Mouse (Mus musculus) ovary, postnatal 36 days (tissue): ENCODE results near the gene Gtf2h4.

Experiments
- DNase-seq: peaks from one replicate; pipeline ENCODE4 v3.0.0; 2022; ENCODE audit warnings: low spot score, mixed read lengths

Gene Gtf2h4

DNA sequence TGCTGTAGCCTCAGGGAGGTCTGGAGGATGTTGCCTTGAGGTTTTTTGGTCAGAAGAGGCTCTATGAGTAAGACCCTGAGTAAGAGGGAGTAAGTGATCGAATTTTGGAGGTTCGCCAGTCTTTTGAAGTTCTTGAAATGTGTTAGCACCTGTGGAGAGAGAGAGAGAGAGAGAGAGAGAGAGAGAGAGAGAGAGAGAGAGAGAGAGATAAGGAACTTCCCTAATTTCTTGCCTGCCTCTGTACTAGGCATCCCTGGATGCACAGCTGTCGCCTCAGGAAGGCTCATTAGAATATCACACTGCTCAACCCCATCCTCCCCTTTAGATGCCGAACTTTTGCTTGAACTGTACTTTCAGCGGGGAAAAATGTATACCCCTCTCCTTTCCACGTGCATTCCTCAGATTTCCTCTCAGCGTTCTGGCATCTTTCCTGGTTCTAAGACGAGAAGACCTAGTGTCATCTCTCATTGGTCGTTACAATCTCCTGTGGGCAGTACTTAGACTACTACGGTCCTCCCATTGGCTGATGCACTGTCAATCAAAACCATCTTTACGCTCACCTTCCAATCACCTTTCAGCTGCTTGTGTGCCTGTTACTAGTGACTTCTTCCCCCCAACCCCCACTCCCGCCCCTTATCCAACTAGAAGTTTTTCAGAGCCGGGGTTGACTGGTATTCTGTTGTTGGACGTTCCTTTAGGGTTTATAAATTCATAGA, 34.9 kb downstream of the Gtf2h4 start:
- peak; percentile 65 for DNase-seq

GRCm38 (mm10) chr17:35636363-35636762, 37.2 kb downstream of the Gtf2h4 start:
- no peak for DNase-seq

GRCm38 (mm10) chr17:35635699-35636111, 37.8 kb downstream of the Gtf2h4 start:
- DNase-seq, result peak; percentile 47

GRCm38 (mm10) chr17:35635202-35635601, 38.3 kb downstream of the Gtf2h4 start:
- no peak for DNase-seq

DNA sequence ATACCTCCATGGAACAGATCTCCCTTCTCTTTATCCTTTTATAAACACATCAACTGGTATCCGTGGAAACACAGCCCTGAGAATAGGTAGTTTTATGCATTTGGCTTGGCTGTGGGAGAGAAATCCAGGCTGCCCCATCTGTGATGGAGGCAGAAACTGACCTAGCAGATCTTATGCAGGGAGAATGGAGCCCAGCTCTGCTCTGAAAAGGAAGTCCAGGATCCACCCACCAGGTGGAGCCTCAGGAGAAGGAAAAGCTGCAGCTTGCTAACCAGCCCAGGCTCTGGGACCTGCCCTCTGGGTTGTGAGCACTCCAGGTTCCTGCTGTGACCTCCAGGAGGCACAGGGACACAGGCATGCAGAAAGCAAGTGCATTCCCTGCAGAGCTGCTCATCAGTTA, 39.5 kb downstream of the Gtf2h4 start:
- peak; percentile 39 for DNase-seq

DNA sequence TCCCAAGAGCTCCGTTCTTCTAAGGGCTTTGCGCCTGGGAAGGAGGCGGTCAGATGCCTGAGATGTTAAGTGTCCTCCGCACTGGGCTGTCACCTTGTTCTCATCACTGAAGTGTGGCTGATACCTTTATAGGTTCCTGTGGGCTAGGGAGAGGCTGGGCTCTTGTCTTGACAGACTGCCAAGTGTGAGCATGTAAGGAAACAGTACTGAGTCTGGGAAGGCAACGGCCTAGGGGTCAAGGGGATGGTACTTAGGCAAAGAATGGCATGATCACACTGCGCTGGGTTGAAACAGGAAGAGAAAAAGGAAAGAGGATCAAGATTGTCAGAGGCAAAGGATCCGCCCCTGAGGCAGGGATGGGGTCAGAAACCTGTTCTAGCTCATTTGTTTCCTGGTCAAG, 47.0 kb downstream of the Gtf2h4 start, which contains the start of gene Gm9573:
Gene Gm9573 (minus strand): TSS at position 101 of the 400 bp plus-strand sequence.
- DNase-seq, result no peak
